Mouse (Mus musculus): ENCODE measurements around the gene Trim11.

Gene Trim11

GRCm38 (mm10) chr11:58979183-58979582 is 1.3 kb downstream of the Trim11 start:
- DNase-seq (ENCODE audit: low read depth in 1 of 2, low spot score in 2 of 2): no peak

- DNase-seq (ENCODE audit: low read depth in 1 of 2, low spot score in 2 of 2): no peak
These were observed 1.8 kb downstream of the Trim11 start for GRCm38 (mm10) chr11:58979661-58980060.

- no peak for DNase-seq (ENCODE audit: low read depth in 1 of 2, low spot score in 2 of 2)
These were observed 2.6 kb downstream of the Trim11 start for GRCm38 (mm10) chr11:58980381-58980990.

- DNase-seq (ENCODE audit: low read depth in 1 of 2, low spot score in 2 of 2): peak in 1 of 2 experiments; percentile 48
These were observed 3.9 kb downstream of the Trim11 start for GRCm38 (mm10) chr11:58981541-58982447.

- DNase-seq (ENCODE audit: low read depth in 1 of 2, low spot score in 2 of 2): peak in 1 of 2 experiments; percentile 38
These were observed 4.7 kb downstream of the Trim11 start for GRCm38 (mm10) chr11:58982471-58983097.

- DNase-seq (ENCODE audit: low read depth in 1 of 2, low spot score in 2 of 2): no peak
These were observed 5.9 kb downstream of the Trim11 start for GRCm38 (mm10) chr11:58983691-58984341.

- DNase-seq (ENCODE audit: low read depth in 1 of 2, low spot score in 2 of 2): no peak
These were observed 6.8 kb downstream of the Trim11 start for GRCm38 (mm10) chr11:58984657-58985056.

- no peak for DNase-seq (ENCODE audit: low read depth in 1 of 2, low spot score in 2 of 2)
These were observed 7.5 kb downstream of the Trim11 start for GRCm38 (mm10) chr11:58985299-58985917.

- no peak for DNase-seq (ENCODE audit: low read depth in 1 of 2, low spot score in 2 of 2)
These were observed 11.3 kb downstream of the Trim11 start for GRCm38 (mm10) chr11:58989166-58989565.

- no peak for DNase-seq (ENCODE audit: low read depth in 1 of 2, low spot score in 2 of 2)
These were observed 12.2 kb downstream of the Trim11 start for GRCm38 (mm10) chr11:58990141-58990540.

GRCm38 (mm10) chr11:58990794-58991193 is 12.9 kb downstream of the Trim11 start:
- no peak for DNase-seq (ENCODE audit: low read depth in 1 of 2, low spot score in 2 of 2)

GRCm38 (mm10) chr11:58991911-58992310 is 14.0 kb downstream of the Trim11 start:
- DNase-seq (ENCODE audit: low read depth in 1 of 2, low spot score in 2 of 2): no peak

GRCm38 (mm10) chr11:58993091-58993670 is 15.3 kb downstream of the Trim11 start:
- no peak for DNase-seq (ENCODE audit: low read depth in 1 of 2, low spot score in 2 of 2)

- DNase-seq (ENCODE audit: low read depth in 1 of 2, low spot score in 2 of 2): no peak
These were observed 16.5 kb downstream of the Trim11 start for GRCm38 (mm10) chr11:58994337-58994826.

- DNase-seq (ENCODE audit: low read depth in 1 of 2, low spot score in 2 of 2): no peak
These were observed 17.3 kb downstream of the Trim11 start for GRCm38 (mm10) chr11:58995061-58995806.

- DNase-seq (ENCODE audit: low read depth in 1 of 2, low spot score in 2 of 2): no peak
These were observed 18.0 kb downstream of the Trim11 start for GRCm38 (mm10) chr11:58995807-58996370.

- DNase-seq (ENCODE audit: low read depth in 1 of 2, low spot score in 2 of 2): no peak
These were observed 19.6 kb downstream of the Trim11 start for GRCm38 (mm10) chr11:58997541-58997940.

GRCm38 (mm10) chr11:58999158-58999557 is 21.3 kb downstream of the Trim11 start:
- DNase-seq (ENCODE audit: low read depth in 1 of 2, low spot score in 2 of 2): no peak

GRCm38 (mm10) chr11:58999830-59000229 is 21.9 kb downstream of the Trim11 start:
- DNase-seq (ENCODE audit: low read depth in 1 of 2, low spot score in 2 of 2): no peak
